Mouse (Mus musculus) CD4-positive helper T cell, adult 2 months (primary cell): ENCODE results near the gene Irf2.

Source experiments
- DNase-seq: peaks from one replicate; pipeline ENCODE4 v3.0.0-alpha.2; 2012; ENCODE audit warnings: low read depth, missing footprints, low spot score

Irf2 gene

DNA sequence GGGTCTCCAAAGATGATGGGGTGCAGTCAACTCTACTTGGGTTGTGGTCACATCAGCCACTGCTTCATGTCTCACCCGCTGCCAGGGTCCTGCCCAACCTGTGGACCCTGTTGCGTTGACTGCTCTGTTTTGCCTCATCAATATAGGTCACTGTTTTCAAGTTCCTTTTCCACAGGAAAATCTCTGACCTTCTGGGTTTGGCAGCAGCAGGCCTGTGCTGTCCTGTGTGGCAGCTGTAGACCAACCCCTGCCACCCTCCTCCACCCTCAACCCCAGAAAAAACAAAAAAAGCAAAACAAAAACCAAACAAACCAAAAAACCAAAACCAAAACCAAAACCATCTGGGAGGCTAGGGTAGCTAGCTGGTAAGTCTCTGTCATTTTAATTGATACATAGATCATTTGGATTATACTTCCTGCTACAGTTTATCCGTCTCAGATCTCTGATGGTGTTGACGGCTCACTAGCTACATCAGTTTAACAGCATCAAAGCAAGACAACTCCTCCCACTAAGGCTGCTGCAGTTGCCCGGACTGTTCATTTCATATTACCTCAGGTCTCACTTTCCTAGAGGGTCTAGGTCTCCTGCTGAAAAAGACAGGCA, 16.3 kb downstream of the Irf2 start:
- peak; percentile 87 for DNase-seq

GRCm38 (mm10) chr8:46757613-46758012, 18.1 kb downstream of the Irf2 start:
- DNase-seq, result no peak

DNA sequence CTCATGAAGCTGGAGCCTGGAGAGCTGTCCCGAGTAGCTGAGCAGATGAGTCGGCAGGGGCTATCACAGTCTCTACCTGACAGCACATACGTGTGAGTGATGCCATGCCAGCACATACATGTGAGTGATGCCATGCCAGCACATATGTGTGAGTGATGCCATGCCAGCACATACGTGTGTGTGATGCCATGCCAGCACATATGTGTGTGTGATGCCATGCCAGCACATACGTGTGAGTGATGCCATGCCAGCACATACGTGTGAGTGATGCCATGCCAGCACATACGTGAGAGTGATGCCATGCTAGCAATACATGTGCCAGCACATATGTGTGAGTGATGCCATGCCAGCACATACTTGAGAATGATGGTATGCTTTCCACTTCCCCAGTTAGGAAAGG, 18.6 kb downstream of the Irf2 start:
- no peak for DNase-seq

- DNase-seq, result no peak
Measured at GRCm38 (mm10) chr8:46758676-46759075, 19.1 kb downstream of the Irf2 start.

DNA sequence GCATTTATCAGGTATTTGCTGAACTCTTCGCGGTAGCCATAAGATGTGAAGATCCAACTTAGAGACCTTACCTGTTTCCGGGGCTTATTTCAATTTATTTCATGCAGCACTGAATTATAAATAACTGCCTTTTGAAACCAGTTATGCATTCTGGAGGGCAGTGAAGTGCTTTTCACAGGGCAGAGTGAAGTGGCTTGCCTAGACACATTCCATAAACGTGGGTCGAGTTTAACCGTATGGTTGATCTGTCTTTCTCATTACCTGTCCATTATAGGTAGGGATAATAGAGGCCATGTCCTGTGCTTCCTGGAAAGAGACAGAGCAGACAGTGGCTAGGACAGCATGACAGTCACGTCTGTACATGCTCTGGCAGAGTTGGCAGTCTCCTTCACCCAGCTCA, 20.0 kb downstream of the Irf2 start:
- DNase-seq, result no peak

- no peak for DNase-seq
Measured at GRCm38 (mm10) chr8:46760701-46761100, 21.2 kb downstream of the Irf2 start.

GRCm38 (mm10) chr8:46761454-46761853, 21.9 kb downstream of the Irf2 start:
- DNase-seq, result no peak

DNA sequence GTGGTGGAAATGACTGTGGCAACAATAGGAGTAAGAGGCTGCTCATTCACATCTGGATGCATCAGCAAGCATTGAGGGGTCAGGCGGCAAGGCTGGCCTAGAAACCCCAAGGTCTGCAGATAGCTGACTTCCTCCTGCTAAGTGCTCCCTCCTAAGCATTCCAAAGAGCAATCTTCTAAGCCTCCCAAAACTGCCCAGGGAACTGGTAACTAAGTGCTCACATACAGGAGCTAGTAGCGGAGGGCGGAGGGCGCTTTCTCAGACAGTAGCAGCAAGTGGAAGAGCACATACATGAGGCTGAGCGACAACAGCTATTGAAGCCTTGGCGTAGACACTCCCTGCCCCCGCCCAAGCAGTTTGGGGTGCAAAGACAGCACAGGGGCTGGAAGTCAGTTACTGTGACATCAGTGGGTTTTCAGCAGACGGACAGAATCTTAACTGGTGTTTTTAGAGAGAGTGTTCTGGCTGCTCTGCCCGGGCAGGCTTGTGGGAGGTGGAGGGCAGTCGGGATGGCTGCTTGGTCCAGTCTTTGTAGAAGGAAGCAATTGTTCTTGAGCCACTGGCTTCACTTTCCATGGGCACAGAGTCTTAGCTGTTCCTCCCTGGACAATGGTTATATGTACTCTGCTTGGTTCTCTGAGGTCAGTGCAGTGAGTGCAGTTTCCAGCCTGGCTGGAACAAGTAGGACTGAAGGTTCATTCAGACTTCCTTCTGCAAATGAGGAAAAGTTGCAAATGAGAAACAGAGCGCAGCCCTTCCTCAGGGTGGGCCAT, 30.1 kb downstream of the Irf2 start:
- no peak for DNase-seq

- DNase-seq, result no peak
Measured at GRCm38 (mm10) chr8:46770905-46771516, 31.5 kb downstream of the Irf2 start.

- no peak for DNase-seq
Measured at GRCm38 (mm10) chr8:46772801-46773200, 33.3 kb downstream of the Irf2 start.

DNA sequence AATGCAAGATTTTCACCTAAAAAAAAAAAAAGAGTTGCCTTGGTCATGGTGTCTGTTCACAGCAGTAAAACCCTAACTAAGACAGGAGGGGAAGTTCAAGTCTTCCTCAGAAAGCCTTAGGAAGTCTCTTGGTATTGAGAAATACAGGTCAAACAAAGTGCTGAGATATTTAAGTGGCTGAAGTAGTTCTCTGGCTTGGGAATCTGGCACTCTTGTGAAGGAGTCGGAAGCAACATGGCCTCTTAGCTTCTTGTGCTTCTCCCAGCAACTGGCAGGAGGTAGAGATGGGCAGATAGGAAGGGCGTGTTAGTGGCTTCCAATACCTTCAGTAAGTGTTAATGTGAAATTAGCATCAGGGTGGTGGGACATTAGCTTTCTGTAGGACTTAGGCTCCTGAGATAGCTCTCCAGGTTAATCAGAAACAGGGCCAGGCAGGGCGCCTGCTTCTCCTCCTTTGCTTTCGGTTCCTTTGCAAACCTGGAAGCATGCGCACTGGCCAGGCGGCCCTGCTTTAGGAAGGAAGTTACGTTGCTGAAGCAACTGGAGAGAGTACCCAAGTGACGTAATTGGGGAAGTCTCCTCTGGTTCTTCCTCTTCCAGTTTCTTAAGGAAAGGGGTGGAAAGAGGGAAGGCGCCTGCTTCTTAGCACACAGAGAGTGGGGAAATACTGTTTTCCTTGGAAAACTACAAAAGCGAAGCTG, 38.4 kb downstream of the Irf2 start:
- no peak for DNase-seq

GRCm38 (mm10) chr8:46781067-46781657, 41.6 kb downstream of the Irf2 start:
- no peak for DNase-seq

- peak; percentile 42 for DNase-seq
Measured at GRCm38 (mm10) chr8:46782254-46782653, 42.7 kb downstream of the Irf2 start.

DNA sequence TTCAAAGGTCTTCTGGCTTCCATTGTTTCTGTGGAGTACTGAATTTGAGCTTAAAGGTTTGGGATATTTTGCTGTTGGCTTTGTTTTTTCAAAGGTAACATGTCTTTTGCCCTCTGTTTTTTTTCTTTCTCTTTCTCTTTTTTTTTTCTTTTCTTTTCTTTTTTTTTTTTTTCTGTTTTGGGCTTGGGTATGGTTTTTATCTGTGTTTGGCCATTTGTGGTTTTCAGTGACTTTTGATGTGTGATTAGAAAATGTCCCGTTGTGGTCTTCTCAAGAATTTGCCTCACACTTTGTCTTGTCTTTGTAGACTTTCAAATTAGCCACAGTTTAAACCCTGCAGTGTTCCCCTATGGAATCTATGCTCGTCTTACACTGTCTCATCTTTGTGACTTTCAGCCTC, 45.5 kb downstream of the Irf2 start:
- DNase-seq, result no peak

DNA sequence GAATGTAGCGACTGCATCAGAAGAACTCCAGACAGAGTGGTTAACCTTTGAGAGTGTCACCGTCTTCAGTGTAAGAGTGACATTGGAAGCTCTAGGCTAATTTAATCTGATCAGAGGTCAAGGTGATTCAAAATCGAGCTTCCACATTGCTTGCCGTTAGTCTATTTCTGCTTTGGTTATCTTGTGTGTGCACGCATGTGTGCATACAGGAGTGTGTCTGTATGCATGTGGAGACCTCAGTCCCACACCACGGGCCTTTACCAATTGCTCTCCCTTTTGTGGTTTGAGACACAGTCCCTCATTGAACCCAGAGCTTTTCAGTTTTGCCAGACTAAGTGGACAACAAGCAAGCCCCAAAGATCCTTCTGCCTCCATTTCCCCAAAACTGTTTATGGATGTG, 46.4 kb downstream of the Irf2 start:
- DNase-seq, result no peak

- no peak for DNase-seq
Measured at GRCm38 (mm10) chr8:46789091-46789881, 49.8 kb downstream of the Irf2 start.

DNA sequence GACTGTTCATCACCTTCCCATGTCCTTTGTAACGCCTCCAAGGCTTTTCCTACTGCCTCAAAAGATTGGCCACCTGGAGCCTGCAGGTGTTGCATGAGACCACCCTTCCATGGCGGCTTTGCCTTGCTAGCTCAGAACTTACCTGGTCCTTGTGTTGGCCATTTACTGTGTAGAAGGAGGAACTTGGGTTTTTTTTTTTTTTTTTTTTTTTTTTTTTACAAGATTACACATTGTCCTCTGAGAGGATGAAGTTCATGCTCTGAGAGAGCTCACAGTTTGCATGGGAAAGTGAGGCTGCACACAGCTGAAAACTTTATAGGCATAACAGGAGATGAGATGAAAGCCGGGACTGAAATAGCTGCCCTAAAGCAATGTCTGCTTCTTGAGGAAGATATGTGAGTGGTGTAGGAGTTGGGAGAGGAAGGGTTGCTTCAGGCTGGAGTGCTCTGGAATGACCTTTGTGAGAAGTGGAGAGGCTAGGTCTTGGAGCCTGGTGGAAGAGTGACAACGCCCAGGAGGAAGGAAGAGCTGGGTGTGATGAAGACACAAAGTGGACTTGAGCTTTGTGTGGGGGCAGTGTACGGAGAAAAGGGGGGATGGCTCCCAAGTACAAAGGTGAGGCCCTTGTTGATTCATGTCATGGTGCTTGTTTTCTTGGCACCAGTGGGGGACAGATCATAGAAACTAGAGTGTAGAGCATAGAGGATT, 52.3 kb downstream of the Irf2 start:
- DNase-seq, result no peak

DNA sequence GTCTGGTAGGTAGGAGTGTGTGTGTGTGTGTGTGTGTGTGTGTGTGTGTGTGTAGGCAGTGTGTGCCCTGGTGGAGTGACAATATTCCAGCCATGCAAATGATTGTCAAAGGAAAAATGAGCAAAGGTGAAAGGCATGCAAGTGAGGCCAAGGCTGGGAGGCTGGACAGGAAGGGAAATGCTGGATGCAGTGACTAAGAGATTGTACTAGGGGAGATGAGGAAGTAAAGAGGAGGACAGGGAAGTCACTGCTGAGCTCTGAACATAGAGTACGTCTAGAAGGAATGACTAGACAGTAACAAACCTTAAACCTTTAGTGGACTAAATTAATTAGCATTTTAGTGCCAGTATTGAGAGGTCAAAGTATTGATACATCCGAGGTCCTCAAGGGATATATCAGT, 53.1 kb downstream of the Irf2 start:
- no peak for DNase-seq

DNA sequence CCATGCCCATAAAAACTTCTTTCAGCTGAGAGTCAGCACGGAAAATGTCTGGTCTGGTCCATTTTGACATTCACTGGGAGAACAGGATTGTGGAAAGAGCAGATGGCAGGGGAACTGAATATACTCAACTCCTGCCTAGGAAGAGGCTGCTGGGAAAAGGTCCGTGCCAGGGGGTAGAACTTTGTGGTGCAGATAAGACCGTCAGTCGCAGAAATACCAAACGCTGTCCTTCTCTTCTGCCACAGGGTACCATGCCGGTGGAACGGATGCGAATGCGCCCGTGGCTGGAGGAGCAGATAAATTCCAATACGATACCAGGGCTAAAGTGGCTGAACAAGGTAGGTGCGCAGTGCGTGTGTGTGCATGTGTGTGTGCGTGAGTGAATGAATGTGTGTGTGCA, 53.7 kb downstream of the Irf2 start:
- DNase-seq, result no peak

DNA sequence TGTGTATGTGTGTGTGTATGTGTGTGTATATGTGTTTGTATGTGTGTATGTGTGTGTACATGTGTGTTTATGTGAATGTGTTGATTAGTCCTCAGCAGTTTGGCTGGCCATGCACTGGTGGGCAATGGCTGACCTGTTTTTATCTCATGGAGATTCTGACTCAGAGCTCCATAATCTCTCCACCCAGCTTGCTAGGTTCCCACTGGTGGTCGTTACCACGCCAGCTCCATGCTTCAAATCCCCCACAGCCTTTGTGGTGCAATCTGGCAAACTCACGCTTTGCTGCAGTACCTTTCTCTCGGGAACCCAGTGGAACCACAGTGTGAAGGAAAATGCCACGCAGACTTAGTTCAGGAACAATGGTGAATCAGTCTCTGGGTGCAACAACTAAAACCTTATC, 54.8 kb downstream of the Irf2 start:
- DNase-seq, result no peak

DNA sequence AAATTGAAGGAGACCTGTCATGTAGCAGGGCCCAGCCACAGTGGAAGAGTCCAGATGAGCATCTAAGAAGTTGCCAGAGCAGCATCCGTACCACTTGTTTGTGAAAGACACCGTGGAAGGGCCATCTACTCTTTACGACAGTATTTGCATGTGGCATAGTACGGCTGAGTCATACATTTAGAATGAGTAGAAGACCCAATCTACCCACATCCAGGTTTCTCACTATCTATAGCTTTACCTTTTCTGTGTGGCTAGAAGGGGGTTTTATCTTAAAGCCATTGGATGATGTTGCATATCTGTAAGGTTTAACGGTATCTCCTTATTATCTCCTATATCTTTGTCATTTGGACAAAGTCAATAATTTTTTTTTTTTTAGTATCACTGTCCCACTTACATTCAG, 59.7 kb downstream of the Irf2 start:
- no peak for DNase-seq
